Mouse (Mus musculus) bone marrow, adult 2 months (tissue): Measurements from ENCODE around the gene Hoxd9. TPM values are rescaled to one million over a fixed set of nuclear protein-coding genes. Genes with fewer than 3 reads are reported as not detected.

Experiments used
- H3K27ac ChIP-seq: fragments of 200-500 bp; 2 replicates; pipeline ENCODE4 v1.5.1; 2012; ENCODE audit warnings: low read depth, mild to moderate bottlenecking, control low read depth, inconsistent platforms, low read length; ENCODE audit not compliant: control insufficient read depth, poor library complexity, insufficient read depth
- H3K4me1 ChIP-seq: fragments of 200-500 bp; 2 replicates; pipeline ENCODE4 v1.6.1; 2011; ENCODE audit warnings: low read length; ENCODE audit not compliant: control insufficient read depth, insufficient read depth
- H3K4me3 ChIP-seq: fragments of 200-500 bp; replicated peaks from 2 replicates; pipeline ENCODE3; 2011; ENCODE audit warnings: mild to moderate bottlenecking, low read depth, low read length, control low read depth; ENCODE audit not compliant: control insufficient read depth
- CTCF ChIP-seq: fragments of 200-500 bp; IDR thresholded peaks from 2 replicates; pipeline ENCODE4 v1.5.1; 2011; ENCODE audit warnings: low read length, control low read depth; ENCODE audit not compliant: control insufficient read depth, insufficient read depth
- POLR2A ChIP-seq: fragments of 200-500 bp; IDR thresholded peaks from 2 replicates; pipeline ENCODE4 v1.6.1; 2011; ENCODE audit warnings: low read depth, mild to moderate bottlenecking, control low read depth, low read length, borderline replicate concordance; ENCODE audit not compliant: control insufficient read depth
- WGBS: fragments of 180-500 bp; shearing (Covaris S2); methylation state at CpG from one replicate; pipeline ENCODE4 v1.1.7; 2018; 5-methylcytosine and 5-hydroxymethylcytosine counted together
- polyA plus RNA-seq: library from polyadenylated mRNA; stranded (reverse); fragments of >200 nt; gene quantifications from 2 replicates; pipeline ENCODE4 v1.2.4, GENCODE M21; 2011; ENCODE audit warnings: low replicate concordance; ENCODE audit not compliant: missing spikeins, insufficient read depth, insufficient read length

Gene Hoxd9
- polyA plus RNA-seq, 1 experiment: not detected

DNA sequence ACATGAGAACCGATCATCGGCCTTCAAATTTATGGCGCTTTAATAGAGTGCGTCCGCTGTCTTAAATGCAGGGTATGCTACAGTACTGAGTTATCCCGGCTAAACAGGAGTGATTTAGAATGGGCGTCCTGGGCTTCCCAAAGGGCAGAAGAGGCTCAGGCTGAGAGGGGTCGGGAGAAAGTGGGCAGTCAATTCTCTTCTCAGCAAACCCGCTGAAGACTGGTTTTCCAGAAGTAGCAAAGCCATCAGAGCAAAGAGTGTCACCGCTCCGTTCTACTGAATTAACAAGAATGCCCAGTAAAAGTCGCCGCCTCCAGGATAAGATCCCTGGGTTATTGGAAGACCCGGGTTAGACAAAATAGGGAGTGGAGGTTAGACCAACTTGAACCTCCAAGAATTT lies 42.3 kb downstream of the Hoxd9 start:
- TF ChIP-seq CTCF: no peak
- WGBS: 13% methylated on average over 14 of the region's 14 CpGs

DNA sequence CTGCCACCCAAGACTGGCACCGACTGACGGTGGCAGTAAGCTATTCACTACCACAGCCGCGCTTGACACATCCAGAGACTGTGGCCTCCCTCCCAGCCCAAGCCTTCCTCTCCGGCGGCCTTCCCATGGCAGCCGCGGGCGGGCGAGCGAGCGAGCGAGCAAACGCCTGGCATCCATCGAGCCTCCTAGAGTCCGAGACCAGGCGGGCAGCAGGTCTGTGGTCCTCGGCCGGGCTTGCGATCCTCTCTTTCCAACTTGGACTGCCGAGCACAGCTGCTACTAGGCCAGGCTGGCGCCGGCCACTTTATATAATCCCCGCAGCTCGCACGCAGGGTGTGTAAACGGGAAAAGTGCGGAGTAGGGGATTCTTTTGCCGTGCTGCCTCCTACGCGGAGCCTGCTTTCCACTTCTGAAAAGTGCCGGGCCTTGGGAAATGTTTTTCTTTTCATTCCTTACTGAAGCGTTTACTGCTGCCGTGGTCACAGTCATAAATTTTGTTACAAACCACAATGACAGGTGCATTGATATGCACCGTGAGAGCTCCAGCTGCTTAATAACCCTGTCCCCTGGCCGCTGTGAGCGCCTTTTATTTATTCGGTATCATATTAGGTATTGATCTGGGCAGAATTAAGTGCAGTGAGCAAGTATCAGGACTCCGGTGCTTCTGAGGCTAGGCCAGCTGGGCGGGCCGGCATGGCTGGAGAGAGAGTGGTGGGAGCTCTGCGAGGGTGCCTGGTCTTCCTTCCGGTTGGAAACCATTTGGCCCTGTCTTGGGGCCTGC lies 43.0 kb downstream of the Hoxd9 start:
- TF ChIP-seq CTCF: no peak
- no peak for TF ChIP-seq POLR2A
- Histone ChIP-seq H3K4me3 (no peak overlapping the region), H3K4me1 (no peaks in the 10 kb centered on the region), H3K27ac (no peak overlapping the region)
- WGBS: 6% methylated on average over 43 of the region's 43 CpGs

More for the DNA sequence above, 42.3 kb downstream of the Hoxd9 start:
- Histone ChIP-seq H3K4me1 (no peaks in the 10 kb centered on the region), H3K27ac (no peak overlapping the region), H3K4me3 (no peak overlapping the region)

DNA sequence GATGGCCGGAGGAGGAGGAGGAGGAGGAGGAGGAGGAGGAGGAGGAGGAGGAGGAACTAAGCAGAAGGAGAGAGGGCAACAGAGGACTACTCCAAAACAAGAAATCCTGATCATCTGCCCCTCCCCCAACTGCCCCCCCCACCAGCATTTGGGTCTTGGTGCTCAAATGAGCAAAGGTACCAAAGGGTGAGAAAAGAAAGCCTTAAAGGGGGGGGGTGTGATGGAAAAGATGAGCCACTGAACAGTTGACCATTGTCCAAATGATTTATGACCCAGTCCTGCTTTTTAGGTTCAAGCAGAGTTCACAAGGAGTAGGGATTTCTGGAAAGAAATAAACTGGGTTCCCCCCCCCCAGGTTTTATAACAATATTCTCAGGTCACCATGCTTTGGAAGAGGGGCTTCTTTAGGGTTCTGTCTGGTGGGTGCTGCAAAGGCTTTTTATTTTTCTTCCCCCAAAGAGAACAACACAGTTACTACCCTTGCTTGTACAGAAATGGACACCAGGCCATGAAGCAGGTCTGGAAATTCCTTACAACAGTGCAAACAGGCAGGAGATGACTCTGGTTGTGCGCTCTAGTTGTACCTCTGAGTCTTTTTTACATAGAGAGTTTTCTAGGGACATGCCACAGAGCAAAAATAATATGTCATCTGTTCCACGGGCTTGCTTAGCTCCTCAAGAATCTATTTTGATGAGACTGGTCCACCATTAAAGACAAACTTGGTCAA lies 43.9 kb downstream of the Hoxd9 start:
- TF ChIP-seq CTCF (no peak), POLR2A (no peak)
- Histone ChIP-seq H3K27ac (no peak overlapping the region), H3K4me3 (no peak overlapping the region), H3K4me1 (no peaks in the 10 kb centered on the region)
- 67% methylated on average over 2 of the region's 3 CpGs for WGBS

DNA sequence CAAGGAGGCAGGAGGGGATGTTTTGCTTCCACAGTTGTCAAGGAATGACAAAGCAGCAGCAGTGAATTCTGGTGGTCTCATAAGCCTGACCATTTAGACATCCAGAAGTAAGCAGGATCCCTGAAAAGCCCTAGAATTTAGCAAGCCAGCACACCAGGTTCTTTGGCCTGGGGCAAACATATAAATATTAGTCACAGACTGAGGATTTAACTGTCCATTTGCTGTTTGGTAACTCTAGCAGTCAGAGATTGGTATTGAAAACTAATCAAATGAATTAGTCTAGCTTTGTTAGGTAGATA lies 44.4 kb downstream of the Hoxd9 start:
- no peak overlapping the region for H3K4me3 ChIP-seq
- H3K27ac ChIP-seq: no peak overlapping the region
- TF ChIP-seq POLR2A (no peak), CTCF (no peak)
- no peaks in the 10 kb centered on the region for H3K4me1 ChIP-seq

DNA sequence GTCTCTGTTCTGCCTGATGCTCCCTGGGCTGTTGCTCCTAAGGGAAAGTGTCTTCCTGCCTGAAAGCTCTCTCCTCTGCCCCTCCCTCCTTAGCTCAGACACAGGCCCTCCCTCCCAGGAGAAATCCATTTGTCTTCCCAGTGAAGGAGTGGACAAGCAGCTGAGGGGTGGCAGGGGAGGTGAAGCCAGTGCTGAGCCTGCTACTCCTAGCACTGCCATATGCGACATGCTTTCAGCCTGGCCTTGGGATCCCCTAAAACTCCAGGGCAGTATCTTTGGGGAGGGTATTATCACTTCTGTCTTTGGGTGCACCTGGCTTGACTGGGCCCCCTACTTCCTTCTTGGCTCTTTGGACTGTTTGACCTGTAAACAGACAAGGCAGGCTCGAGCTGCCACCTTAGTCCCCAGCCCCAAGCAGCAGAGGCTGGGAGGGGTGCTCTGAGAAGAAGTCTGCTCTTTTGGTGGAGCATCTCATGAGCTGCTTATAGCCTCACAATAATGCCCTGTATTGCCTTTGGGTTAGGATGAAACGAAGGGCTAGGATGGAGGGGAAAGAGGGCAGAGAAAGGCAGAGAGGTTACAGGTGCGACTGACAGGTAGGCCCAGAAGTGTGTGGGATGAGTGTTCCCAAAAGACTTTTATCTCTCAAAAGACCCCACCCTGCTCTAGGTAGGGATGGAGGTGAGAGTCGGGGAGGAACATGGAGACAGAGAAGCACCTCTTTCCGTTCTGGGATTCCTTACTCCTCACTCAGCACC lies 48.2 kb downstream of the Hoxd9 start:
- no peak overlapping the region for H3K4me3 ChIP-seq
- 24% methylated on average over 6 of the region's 6 CpGs for WGBS
- no peak for TF ChIP-seq CTCF
- TF ChIP-seq POLR2A: no peak

DNA sequence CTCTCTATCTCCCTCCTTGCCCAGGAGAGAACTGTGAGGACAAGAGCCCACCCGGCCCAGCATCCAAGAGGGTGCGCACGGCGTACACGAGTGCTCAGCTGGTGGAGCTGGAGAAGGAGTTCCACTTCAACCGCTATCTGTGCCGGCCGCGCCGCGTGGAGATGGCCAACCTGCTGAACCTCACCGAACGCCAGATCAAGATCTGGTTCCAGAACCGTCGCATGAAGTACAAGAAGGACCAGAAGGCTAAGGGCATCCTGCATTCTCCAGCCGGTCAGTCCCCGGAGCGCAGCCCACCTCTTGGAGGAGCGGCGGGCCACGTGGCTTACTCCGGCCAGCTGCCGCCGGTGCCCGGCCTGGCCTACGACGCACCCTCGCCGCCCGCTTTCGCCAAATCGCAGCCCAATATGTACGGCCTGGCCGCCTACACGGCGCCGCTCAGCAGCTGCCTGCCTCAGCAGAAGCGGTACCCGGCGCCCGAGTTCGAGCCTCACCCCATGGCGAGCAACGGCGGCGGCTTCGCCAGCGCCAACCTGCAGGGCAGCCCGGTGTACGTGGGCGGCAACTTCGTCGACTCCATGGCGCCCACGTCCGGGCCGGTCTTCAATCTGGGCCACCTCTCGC lies 48.9 kb downstream of the Hoxd9 start:
- TF ChIP-seq POLR2A (no peak), CTCF (no peak)
- no peak overlapping the region for H3K27ac ChIP-seq
- H3K4me1 ChIP-seq: no peaks in the 10 kb centered on the region
- H3K4me3 ChIP-seq: no peak overlapping the region
- 7% methylated on average over 58 of the region's 58 CpGs for WGBS

More for the DNA sequence above, 48.2 kb downstream of the Hoxd9 start:
- H3K27ac ChIP-seq: no peak overlapping the region
- H3K4me1 ChIP-seq: no peaks in the 10 kb centered on the region

DNA sequence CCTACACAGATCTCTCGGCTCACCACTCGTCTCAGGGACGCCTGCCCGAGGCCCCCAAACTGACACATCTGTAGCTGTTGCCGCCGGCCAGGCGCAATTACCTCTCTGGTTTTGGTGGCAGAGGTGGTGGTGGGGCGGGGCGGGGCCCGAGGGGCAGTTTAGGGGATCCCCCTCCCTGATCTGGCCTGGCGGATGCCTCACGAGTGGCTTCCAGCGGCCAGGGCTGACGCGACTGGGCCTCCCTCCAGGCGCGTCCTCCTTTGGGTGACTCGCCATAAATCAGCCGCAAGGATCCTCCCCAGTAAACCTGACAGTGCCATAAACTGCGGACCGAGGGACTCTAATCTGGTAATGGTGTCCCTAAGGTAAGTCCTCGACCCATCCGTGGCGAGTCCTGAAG lies 49.5 kb downstream of the Hoxd9 start:
- 10% methylated on average over 24 of the region's 24 CpGs for WGBS
- Histone ChIP-seq H3K4me3 (no peak overlapping the region), H3K4me1 (no peaks in the 10 kb centered on the region), H3K27ac (no peak overlapping the region)
- TF ChIP-seq POLR2A: no peak

DNA sequence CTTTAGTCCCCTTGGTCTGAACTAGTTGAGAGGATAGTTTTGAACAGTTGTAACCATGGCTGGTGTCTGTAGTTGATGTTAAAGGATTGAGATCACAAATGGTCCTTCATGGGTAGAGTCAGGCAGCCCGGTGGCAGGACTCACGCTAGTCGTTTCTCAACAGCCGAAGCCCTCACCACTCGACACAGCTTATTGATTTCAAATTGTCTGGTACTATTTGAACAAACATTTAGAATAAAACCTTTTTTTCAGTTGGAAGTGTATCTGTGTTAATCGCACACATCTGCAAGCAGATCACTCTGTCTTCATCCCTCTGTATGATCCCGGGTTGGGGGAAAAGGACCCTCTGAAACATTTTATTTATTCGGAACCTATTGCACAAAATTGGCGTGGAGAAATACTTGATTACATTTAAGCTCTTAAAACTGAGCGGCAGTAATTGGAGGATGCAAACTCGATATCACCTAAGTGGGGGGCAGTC lies 50.2 kb downstream of the Hoxd9 start:
- no peak overlapping the region for H3K27ac ChIP-seq
- WGBS: 35% methylated on average over 11 of the region's 11 CpGs
- TF ChIP-seq POLR2A (no peak), CTCF (no peak)
- no peak overlapping the region for H3K4me3 ChIP-seq
- H3K4me1 ChIP-seq: no peaks in the 10 kb centered on the region
